Mouse (Mus musculus) heart, postnatal 10 days (tissue): ENCODE measurements around the gene Ticrr. TPM values are rescaled to one million over a fixed set of nuclear protein-coding genes. Genes with fewer than 3 reads are reported as not detected.
A peak's percentile ranks its signal among the peaks of the same experiment; 100 is the strongest.

Experiments used
- DNase-seq, 2 experiments: peaks; one replicate each; pipeline ENCODE4 v3.0.0; 2021
- intact Hi-C: fragments of 180-260 bp; cut with DNase I; formaldehyde crosslinking; loops from one replicate; pipeline ENCODE4 v1.15.1; 2025
- total RNA-seq, 2 experiments: library from RNA; stranded (reverse); gene quantifications; 2 replicates each; pipeline ENCODE4 v1.2.3; 2021

Gene Ticrr
- total RNA-seq, 2 experiments from 2014 or later: 2.0 TPM

DNA sequence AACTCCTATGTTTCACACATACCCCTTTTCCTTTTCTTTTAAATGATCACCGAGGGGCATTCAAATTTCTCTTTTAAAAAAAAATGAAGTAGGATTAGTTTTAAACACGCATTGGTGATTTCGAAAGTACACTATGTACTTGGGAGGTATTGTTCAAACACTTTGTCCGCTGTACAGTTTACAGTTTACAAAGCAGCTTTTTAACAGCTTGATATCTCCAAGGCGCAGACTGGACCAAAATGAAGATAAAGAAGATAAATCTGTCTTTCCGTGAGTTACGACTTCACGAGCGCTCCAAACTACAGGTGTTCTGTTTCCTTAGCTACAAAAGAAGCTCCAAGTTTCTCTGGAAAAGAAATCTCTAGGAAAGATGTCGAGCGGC lies 82.3 kb downstream of the Ticrr start:
- intact Hi-C loops: no loop called here
- DNase-seq: no peak

DNA sequence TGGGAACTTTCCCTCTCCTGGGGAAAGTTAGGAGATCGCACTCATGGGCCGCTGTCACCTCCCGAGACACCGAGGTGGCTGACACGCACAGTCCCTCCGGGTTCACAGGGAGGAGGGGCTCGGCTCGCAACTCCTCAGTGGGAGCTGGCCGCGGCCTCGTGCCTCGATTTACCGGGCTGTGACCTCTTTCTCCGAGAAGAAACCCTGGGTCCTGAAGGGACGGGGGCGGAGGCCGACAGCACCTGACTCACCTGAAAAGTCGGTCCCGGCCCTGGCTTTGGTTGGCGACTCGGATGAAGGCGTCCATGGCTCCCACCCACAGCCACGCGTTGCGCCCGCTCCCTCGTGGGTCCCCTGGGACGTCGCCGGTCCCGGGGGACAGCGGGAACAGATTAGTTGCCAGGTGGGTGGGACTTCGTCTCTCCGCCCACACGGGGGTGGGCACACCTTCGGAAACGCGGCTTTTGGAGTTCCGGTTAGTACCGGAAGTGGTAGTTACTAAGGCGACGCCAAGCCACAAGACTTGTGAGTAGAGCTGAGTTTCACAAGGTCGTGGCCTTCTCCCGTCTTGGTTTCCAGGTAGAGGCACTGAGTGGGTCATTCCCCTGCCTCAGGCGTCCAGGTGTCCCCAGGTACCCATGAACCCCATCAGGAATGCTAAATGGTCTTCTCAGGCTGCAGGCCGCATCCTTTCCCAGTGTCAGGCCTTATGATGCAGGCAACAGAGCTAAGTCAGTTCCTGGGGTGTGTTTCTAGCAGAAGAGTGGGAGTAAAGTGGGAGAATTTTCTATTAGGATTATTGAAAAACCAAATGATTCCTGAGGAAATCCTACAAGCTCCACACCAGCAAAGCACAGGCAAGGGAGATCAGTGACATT lies 82.9 kb downstream of the Ticrr start, which contains the start of the genes Pex11a and Wdr93:
TSS of gene Pex11a (minus strand) at position 473 of the 878 bp plus-strand sequence.
TSS of gene Wdr93 (plus strand) at position 505 of the 878 bp plus-strand sequence.
- DNase-seq: peak; percentile 80 to 84
- intact Hi-C loops: no loop called here

DNA sequence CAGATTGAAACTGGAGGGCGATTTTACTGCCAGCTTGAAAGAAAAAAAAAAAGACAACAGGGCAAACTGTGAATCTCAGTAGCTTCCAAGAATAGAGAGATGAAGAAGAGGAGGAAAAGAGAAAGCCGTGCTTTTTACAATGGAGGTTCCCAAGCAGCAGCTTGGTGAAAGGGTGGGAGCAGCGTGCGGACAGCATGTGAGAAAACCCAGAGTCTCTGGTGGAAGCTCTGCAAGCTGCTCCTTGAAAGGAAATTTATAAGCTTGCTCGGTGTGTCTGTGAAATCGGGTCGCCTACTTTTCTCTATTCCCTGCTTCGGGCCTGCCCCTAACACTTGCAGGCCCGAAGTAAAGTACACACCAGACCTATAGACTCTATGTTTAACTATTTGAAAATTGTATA lies 84.1 kb downstream of the Ticrr start:
- no peak for DNase-seq
- intact Hi-C loops: no loop called here

- no peak for DNase-seq
- intact Hi-C loops: no loop called here
These were observed 84.6 kb downstream of the Ticrr start for GRCm38 (mm10) chr7:79744585-79744984.

- DNase-seq: no peak
These were observed 87.7 kb downstream of the Ticrr start for GRCm38 (mm10) chr7:79747659-79748058.

More at GRCm38 (mm10) chr7:79747659-79748058, 87.7 kb downstream of the Ticrr start:
- intact Hi-C loops: no loop called here

Other genes starting within 250 kb of the Ticrr start
- gene Polg, start 193.8 kb upstream of the Ticrr start, total RNA-seq: 10 to 100 TPM; 54.5 to 64.5 TPM
- gene Rhcg, start 42.5 kb upstream of the Ticrr start, total RNA-seq: under 1 TPM in 1 of 2 experiments, not detected in 1; 0.26 TPM
- gene Kif7, start 55.5 kb downstream of the Ticrr start, total RNA-seq: 1 to 10 TPM; 3.2 to 3.9 TPM
- gene Plin1, start 72.7 kb downstream of the Ticrr start, total RNA-seq: 10 to 100 TPM; 24.0 to 76.0 TPM
- gene Pex11a, start 82.9 kb downstream of the Ticrr start, total RNA-seq: 10 to 100 TPM; 13.3 to 16.5 TPM
- gene Wdr93, start 83.0 kb downstream of the Ticrr start, total RNA-seq: under 1 TPM; 0.14 to 0.15 TPM
- gene Mesp1, start 133.6 kb downstream of the Ticrr start, total RNA-seq: not detected
- under 1 TPM; 0.12 to 0.40 TPM for gene Mesp2, start 150.5 kb downstream of the Ticrr start, total RNA-seq
- 10 to 100 TPM; 26.6 to 29.3 TPM for gene Anpep, start 200.9 kb downstream of the Ticrr start, total RNA-seq